Comparison of ENCODE assay signal across 8 mouse cellular contexts in genomic region chr19:5117494-5118383, GRCm38 (mm10). TPM values are rescaled to one million over a fixed set of nuclear protein-coding genes. Genes with fewer than 3 reads are reported as not detected.
DNase-seq lines count a peak whose midpoint lies in the region; ATAC-seq and TF ChIP-seq lines count a peak whose summit lies in the region.

No protein-coding gene starts in this region.

- H3K4me1 ChIP-seq in embryonic facial prominence, embryonic 11.5 days (ENCODE audit: control insufficient read depth, insufficient read depth, low read length) = no peaks in the 10 kb centered on the region
- peaks cover 19% of the 10 kb centered on the region for H3K4me1 ChIP-seq in limb, embryonic 13.5 days
- peaks cover 24% of the 10 kb centered on the region for H3K4me1 ChIP-seq in midbrain, embryonic 15.5 days
- H3K4me1 ChIP-seq in spleen, adult 2 months (ENCODE audit: control insufficient read depth, insufficient read depth, insufficient read length) = peaks cover 5% of the 10 kb centered on the region

- WGBS in embryonic facial prominence, embryonic 11.5 days = 0% methylated on average over 70 of the region's 83 CpGs
- WGBS in limb, embryonic 13.5 days = under 1% methylated on average over 78 of the region's 83 CpGs
- WGBS in midbrain, embryonic 15.5 days = under 1% methylated on average over 81 of the region's 83 CpGs
- under 1% methylated on average over 83 of the region's 83 CpGs for WGBS in spleen, adult 2 months

- H3K9me3 ChIP-seq in embryonic facial prominence, embryonic 11.5 days (replicated peaks; ENCODE audit: control insufficient read depth, low read length) = no peaks in the 10 kb centered on the region
- H3K9me3 ChIP-seq in limb, embryonic 13.5 days = no peaks in the 10 kb centered on the region
- no peaks in the 10 kb centered on the region for H3K9me3 ChIP-seq in midbrain, embryonic 15.5 days

- no peaks in the 10 kb centered on the region for H3K27me3 ChIP-seq in embryonic facial prominence, embryonic 11.5 days (ENCODE audit: control insufficient read depth, insufficient read depth, low read length)
- no peaks in the 10 kb centered on the region for H3K27me3 ChIP-seq in limb, embryonic 13.5 days
- H3K27me3 ChIP-seq in midbrain, embryonic 15.5 days (replicated peaks) = no peaks in the 10 kb centered on the region
- no peaks in the 10 kb centered on the region for H3K27me3 ChIP-seq in spleen, adult 2 months (ENCODE audit: control insufficient read depth, insufficient read depth, low read length)

- peak overlapping the region; percentile 74 for H3K4me3 ChIP-seq in embryonic facial prominence, embryonic 11.5 days (ENCODE audit: low read depth, low read length)
- H3K4me3 ChIP-seq in limb, embryonic 13.5 days = peak overlapping the region; percentile 65
- H3K4me3 ChIP-seq in midbrain, embryonic 15.5 days = peak overlapping the region; percentile 64
- peak overlapping the region; percentile 85 for H3K4me3 ChIP-seq in spleen, adult 2 months (ENCODE audit: extremely low read depth, insufficient read depth, insufficient read length)

- peak; percentile 84 for ATAC-seq in embryonic facial prominence, embryonic 11.5 days (replicated peaks; ENCODE audit: insufficient number of reproducible peaks, low FRiP score, low TSS enrichment, low read depth)
- peak; percentile 92 for ATAC-seq in limb, embryonic 13.5 days (ENCODE audit: low FRiP score, low read depth)
- peak; percentile 95 for ATAC-seq in midbrain, embryonic 15.5 days (replicated peaks)

- peak; percentile 77; the same call in 1 of the 2 replicates for TF ChIP-seq CTCF in spleen, adult 2 months (IDR thresholded peaks at IDR 0.05; ENCODE audit: extremely low read depth, insufficient read depth, insufficient read length, insufficient replicate concordance)

- peak overlapping the region; percentile 72 for H3K27ac ChIP-seq in embryonic facial prominence, embryonic 11.5 days (replicated peaks; ENCODE audit: low read depth, low read length)
- peak overlapping the region; percentile 90 for H3K27ac ChIP-seq in limb, embryonic 13.5 days
- peak overlapping the region; percentile 91 for H3K27ac ChIP-seq in midbrain, embryonic 15.5 days
- H3K27ac ChIP-seq in spleen, adult 2 months (ENCODE audit: insufficient read depth, low read length) = peak overlapping the region; percentile 58

- H3K4me2 ChIP-seq in embryonic facial prominence, embryonic 11.5 days (ENCODE audit: low read depth, low read length) = peak overlapping the region; percentile 89
- H3K4me2 ChIP-seq in limb, embryonic 13.5 days (replicated peaks) = peak overlapping the region; percentile 86
- peak overlapping the region; percentile 92 for H3K4me2 ChIP-seq in midbrain, embryonic 15.5 days

- peaks cover 2% of the 10 kb centered on the region for H3K36me3 ChIP-seq in embryonic facial prominence, embryonic 11.5 days (replicated peaks; ENCODE audit: control insufficient read depth, insufficient read depth, low read depth, low read length)
- H3K36me3 ChIP-seq in limb, embryonic 13.5 days = peaks cover 27% of the 10 kb centered on the region
- peaks cover 10% of the 10 kb centered on the region; the same call in 1 of the 2 replicates for H3K36me3 ChIP-seq in midbrain, embryonic 15.5 days (replicated peaks)
- H3K36me3 ChIP-seq in spleen, adult 2 months (ENCODE audit: control insufficient read depth, insufficient read depth, low read length) = peaks cover under 1% of the 10 kb centered on the region; the same call in 1 of the 2 replicates

- peak; percentile 92 for DNase-seq in layer of hippocampus, adult 11-12 months (ENCODE audit: low spot score)
- DNase-seq in layer of hippocampus, adult 9-10 months (ENCODE audit: low spot score) = no peak
- DNase-seq in embryonic facial prominence, embryonic 11.5 days (ENCODE audit: low spot score) = peak; percentile 95
- DNase-seq in heart, adult 18-20 months = peak; percentile 90 to 91
- DNase-seq in kidney, adult 18-20 months = peak; percentile 91
- peak; percentile 37 to 87 for DNase-seq in spleen, adult 2 months (ENCODE audit: low read depth in 1 of 2, low spot score in 2 of 2)

- H3K9ac ChIP-seq in embryonic facial prominence, embryonic 11.5 days (replicated peaks; ENCODE audit: low read length) = peak overlapping the region; percentile 80
- H3K9ac ChIP-seq in limb, embryonic 13.5 days = peak overlapping the region; percentile 83
- peak overlapping the region; percentile 81 for H3K9ac ChIP-seq in midbrain, embryonic 15.5 days

- TF ChIP-seq POLR2A in spleen, adult 2 months (IDR thresholded peaks at IDR 0.05; ENCODE audit: low read depth, low read length) = no peak; the same call in 1 of the 2 replicates

RNA-seq across cellular contexts. Expression of gene Klc2, which starts 0.6 kb away (rescaled TPM):
- 18.9 and 19.8 TPM in 2 replicates for polyA plus RNA-seq in embryonic facial prominence, embryonic 11.5 days (2014; fragmentation: Nextera tagmentation; extraction: Ambion mirVana)
- total RNA-seq in heart, adult 18-20 months (2021) = 10 to 100 TPM; 48.9 to 54.0 TPM
- 23.6 and 29.0 TPM in 2 replicates for polyA plus RNA-seq in limb, embryonic 13.5 days (2015; fragmentation: Nextera tagmentation; extraction: Ambion mirVana)
- polyA plus RNA-seq in midbrain, embryonic 15.5 days (2015; fragmentation: Nextera tagmentation; extraction: Ambion mirVana) = 76.8 and 78.4 TPM in 2 replicates
- polyA plus RNA-seq in spleen, adult 2 months (2012; rRNA removed) = 26.8 and 27.9 TPM in 2 replicates

RNA-seq across cellular contexts. Expression of gene Rab1b, which starts 10.9 kb away (rescaled TPM):
- 214 and 235 TPM in 2 replicates for polyA plus RNA-seq in embryonic facial prominence, embryonic 11.5 days (2014; fragmentation: Nextera tagmentation; extraction: Ambion mirVana)
- total RNA-seq in heart, adult 18-20 months (2021) = 100 to 1,000 TPM; 190 to 204 TPM
- polyA plus RNA-seq in limb, embryonic 13.5 days (2015; fragmentation: Nextera tagmentation; extraction: Ambion mirVana) = 248 and 251 TPM in 2 replicates
- polyA plus RNA-seq in midbrain, embryonic 15.5 days (2015; fragmentation: Nextera tagmentation; extraction: Ambion mirVana) = 216 and 233 TPM in 2 replicates
- polyA plus RNA-seq in spleen, adult 2 months (2012; rRNA removed) = 116 and 138 TPM in 2 replicates

RNA-seq across cellular contexts. Expression of gene Cnih2, which starts 19.4 kb away (rescaled TPM):
- 48.9 and 54.0 TPM in 2 replicates for polyA plus RNA-seq in embryonic facial prominence, embryonic 11.5 days (2014; fragmentation: Nextera tagmentation; extraction: Ambion mirVana)
- total RNA-seq in heart, adult 18-20 months (2021) = under 1 TPM in 1 of 2 experiments, not detected in 1; 0.31 TPM
- polyA plus RNA-seq in limb, embryonic 13.5 days (2015; fragmentation: Nextera tagmentation; extraction: Ambion mirVana) = 34.5 and 35.2 TPM in 2 replicates
- 480 and 492 TPM in 2 replicates for polyA plus RNA-seq in midbrain, embryonic 15.5 days (2015; fragmentation: Nextera tagmentation; extraction: Ambion mirVana)
- 0.94 and 1.4 TPM in 2 replicates for polyA plus RNA-seq in spleen, adult 2 months (2012; rRNA removed)

RNA-seq across cellular contexts. Expression of gene Yif1a, which starts 29.4 kb away (rescaled TPM):
- 62.8 and 75.8 TPM in 2 replicates for polyA plus RNA-seq in embryonic facial prominence, embryonic 11.5 days (2014; fragmentation: Nextera tagmentation; extraction: Ambion mirVana)
- 100 to 1,000 TPM in 1 of 2 experiments, 10 to 100 TPM in 1; 97.6 to 104 TPM for total RNA-seq in heart, adult 18-20 months (2021)
- polyA plus RNA-seq in limb, embryonic 13.5 days (2015; fragmentation: Nextera tagmentation; extraction: Ambion mirVana) = 88.5 and 94.5 TPM in 2 replicates
- 43.4 and 55.8 TPM in 2 replicates for polyA plus RNA-seq in midbrain, embryonic 15.5 days (2015; fragmentation: Nextera tagmentation; extraction: Ambion mirVana)
- 60.5 and 84.1 TPM in 2 replicates for polyA plus RNA-seq in spleen, adult 2 months (2012; rRNA removed)

RNA-seq across cellular contexts. Expression of gene Tmem151a, which starts 32.4 kb away (rescaled TPM):
- 1.8 and 2.1 TPM in 2 replicates for polyA plus RNA-seq in embryonic facial prominence, embryonic 11.5 days (2014; fragmentation: Nextera tagmentation; extraction: Ambion mirVana)
- 1 to 10 TPM; 1.6 to 2.3 TPM for total RNA-seq in heart, adult 18-20 months (2021)
- 2.7 TPM in 2 replicates for polyA plus RNA-seq in limb, embryonic 13.5 days (2015; fragmentation: Nextera tagmentation; extraction: Ambion mirVana)
- polyA plus RNA-seq in midbrain, embryonic 15.5 days (2015; fragmentation: Nextera tagmentation; extraction: Ambion mirVana) = 20.3 and 21.2 TPM in 2 replicates
- 0.69 and 1.4 TPM in 2 replicates for polyA plus RNA-seq in spleen, adult 2 months (2012; rRNA removed)

Comparison
In these comparisons a context has a peak if more than half of its experiments do, and no peak if none do; other contexts are left out.
1. RNA of gene Cnih2, which starts 19.4 kb away (polyA plus RNA-seq): 480 to 492 TPM in midbrain, embryonic 15.5 days, 48.9 to 54.0 TPM in embryonic facial prominence, embryonic 11.5 days and 34.5 to 35.2 TPM in limb, embryonic 13.5 days; 0.94 to 1.4 TPM in spleen, adult 2 months; every median in the first group is over 10 times any median in the second.
2. Peak in every context shown above with its lines, with median percentiles within 50 percentile points of each other: ATAC-seq, H3K27ac ChIP-seq, H3K4me2 ChIP-seq, H3K4me3 ChIP-seq and H3K9ac ChIP-seq.